Mouse (Mus musculus): ENCODE data around the gene Rassf5. TPM values are rescaled to one million over a fixed set of nuclear protein-coding genes. Genes with fewer than 3 reads are reported as not detected.

Gene Rassf5
- polyA plus RNA-seq, 1 experiment from 2014 or later: 4.0 TPM

DNA sequence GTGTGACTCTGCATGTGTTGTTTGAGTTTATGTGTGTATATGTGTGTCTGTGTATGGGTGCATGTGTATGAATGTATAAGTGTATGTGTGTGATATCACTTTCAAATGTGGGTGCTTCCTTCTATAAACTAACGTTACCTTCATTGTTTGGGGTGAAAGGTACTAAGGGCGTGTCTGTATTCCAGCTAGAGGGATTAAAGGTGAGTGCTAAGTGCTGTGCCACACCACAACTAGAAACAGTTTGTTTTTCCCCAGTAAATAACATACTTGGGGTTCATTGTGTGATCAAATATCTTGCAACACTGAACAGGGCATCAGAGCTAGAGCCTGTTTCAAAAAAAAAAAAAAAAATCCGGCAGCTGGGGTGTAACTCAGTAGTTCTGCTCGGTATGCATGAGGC lies 36.7 kb upstream of the Rassf5 start:
- Histone ChIP-seq H3K9me3 (replicated peaks; ENCODE audit: control insufficient read depth, low read length, poor library complexity, severe bottlenecking) (no peaks in the 10 kb centered on the region), H3K4me3 (ENCODE audit: low read depth, low read length) (no peak overlapping the region), H3K27ac (ENCODE audit: low read length) (no peak overlapping the region), H3K4me1 (ENCODE audit: control insufficient read depth, insufficient read depth, low read length) (no peaks in the 10 kb centered on the region), H3K36me3 (ENCODE audit: control insufficient read depth, insufficient read depth, low read length) (no peaks in the 10 kb centered on the region), H3K9ac (ENCODE audit: low read depth, low read length) (no peak overlapping the region), H3K27me3 (ENCODE audit: control insufficient read depth, insufficient read depth, low read depth, low read length) (no peaks in the 10 kb centered on the region), H3K4me2 (ENCODE audit: low read length) (no peak overlapping the region)
- WGBS: 54% methylated on average over 4 of the region's 4 CpGs
- no peak for ATAC-seq

DNA sequence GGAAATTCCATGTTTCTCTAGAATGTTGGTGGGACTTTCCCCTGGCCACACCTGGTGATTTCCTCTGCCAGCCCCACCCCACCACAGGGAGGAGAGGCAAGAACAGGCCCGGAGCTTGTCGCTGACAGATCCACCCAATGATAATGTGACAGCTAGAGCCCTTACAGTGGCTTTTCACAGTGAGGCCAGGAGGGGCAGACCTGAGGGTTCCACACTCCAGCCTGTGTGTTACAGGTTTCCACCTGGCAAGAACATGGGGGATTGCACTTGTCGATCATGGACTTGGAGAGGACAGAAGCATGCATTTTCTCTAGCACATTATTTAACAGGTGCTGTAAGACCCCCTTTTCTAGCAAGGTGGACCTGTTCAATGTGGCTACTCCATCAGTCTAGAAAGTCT lies 35.2 kb upstream of the Rassf5 start:
- Histone ChIP-seq H3K36me3 (ENCODE audit: control insufficient read depth, insufficient read depth, low read length) (no peaks in the 10 kb centered on the region), H3K27me3 (ENCODE audit: control insufficient read depth, insufficient read depth, low read depth, low read length) (no peaks in the 10 kb centered on the region), H3K4me2 (ENCODE audit: low read length) (no peak overlapping the region), H3K4me1 (ENCODE audit: control insufficient read depth, insufficient read depth, low read length) (no peaks in the 10 kb centered on the region), H3K9me3 (replicated peaks; ENCODE audit: control insufficient read depth, low read length, poor library complexity, severe bottlenecking) (no peaks in the 10 kb centered on the region), H3K9ac (ENCODE audit: low read depth, low read length) (no peak overlapping the region), H3K4me3 (ENCODE audit: low read depth, low read length) (no peak overlapping the region), H3K27ac (ENCODE audit: low read length) (no peak overlapping the region)
- WGBS: 71% methylated on average over 3 of the region's 3 CpGs
- ATAC-seq: no peak

DNA sequence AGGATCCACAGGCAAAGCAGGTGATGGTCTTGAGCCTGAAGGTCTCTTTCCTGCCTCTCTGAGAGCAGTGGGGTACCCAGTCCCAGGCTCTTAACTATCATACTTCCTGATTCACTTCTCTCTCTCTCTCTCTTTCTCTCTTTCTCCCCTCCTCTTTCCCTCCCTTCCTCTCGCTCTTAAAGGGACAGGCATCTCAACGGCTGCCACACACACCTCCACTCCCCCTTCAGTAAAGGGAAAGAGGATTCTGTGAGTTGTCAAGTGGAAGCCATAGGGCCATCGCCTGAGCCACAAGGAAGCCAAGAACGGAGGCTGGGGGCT lies 34.4 kb upstream of the Rassf5 start, which contains the start of gene Ikbke:
TSS of gene Ikbke (minus strand) at position 151 of the 321 bp plus-strand sequence.
- WGBS: 52% methylated on average over 4 of the region's 4 CpGs
- H3K9ac ChIP-seq (ENCODE audit: low read depth, low read length): no peak within 1 kb of the TSS
- no peaks in the 10 kb centered on the region for H3K36me3 ChIP-seq (ENCODE audit: control insufficient read depth, insufficient read depth, low read length)
- ATAC-seq: no peak
- no peaks in the 10 kb centered on the region for H3K4me1 ChIP-seq (ENCODE audit: control insufficient read depth, insufficient read depth, low read length)
- no peak within 1 kb of the TSS for H3K4me3 ChIP-seq (ENCODE audit: low read depth, low read length)
- H3K27me3 ChIP-seq (ENCODE audit: control insufficient read depth, insufficient read depth, low read depth, low read length): no peaks in the 10 kb centered on the region
- no peaks in the 10 kb centered on the region for H3K9me3 ChIP-seq (replicated peaks; ENCODE audit: control insufficient read depth, low read length, poor library complexity, severe bottlenecking)
- H3K4me2 ChIP-seq (ENCODE audit: low read length): no peak within 1 kb of the TSS
- H3K27ac ChIP-seq (ENCODE audit: low read length): no peak within 1 kb of the TSS

DNA sequence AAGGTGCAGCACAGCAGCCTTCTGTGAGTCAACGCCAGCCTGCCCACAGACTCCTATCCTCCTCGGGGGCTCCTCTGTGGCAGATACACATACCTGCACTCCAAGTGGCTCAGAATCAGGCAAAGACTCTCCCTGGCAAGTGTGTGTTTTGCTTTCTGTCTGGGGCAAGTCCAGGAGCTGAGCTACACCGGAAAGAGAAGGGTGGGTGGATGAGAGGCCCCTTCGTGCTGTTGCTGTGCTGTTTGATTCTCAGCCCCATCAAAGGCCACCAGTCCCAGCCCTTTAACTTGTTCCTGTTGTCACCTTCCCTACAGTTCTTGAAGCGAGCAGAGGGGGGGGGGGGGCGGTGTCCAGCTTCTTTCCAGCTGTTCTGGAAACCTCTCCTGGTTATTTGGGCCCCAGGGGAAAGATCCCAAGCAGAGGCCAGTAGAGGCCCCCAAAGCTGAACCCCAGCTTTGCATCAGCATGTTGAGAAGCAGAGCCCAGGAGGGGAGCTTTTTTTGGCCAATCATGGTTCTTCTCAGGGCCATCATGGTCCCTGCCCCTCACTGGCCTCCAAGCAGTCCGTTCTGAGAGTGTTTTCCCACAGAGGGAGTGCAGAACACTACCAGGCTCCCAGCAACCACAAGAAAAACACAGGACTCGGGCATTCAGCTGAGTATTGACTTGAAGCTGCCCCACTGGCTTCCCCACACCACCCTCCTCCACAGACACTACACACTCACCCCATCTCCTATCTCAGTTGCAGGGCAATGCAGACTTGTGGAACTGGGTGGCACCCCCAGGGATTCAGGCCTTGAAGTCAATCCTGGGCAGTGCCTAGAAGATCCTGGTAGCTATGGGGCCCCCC lies 33.8 kb upstream of the Rassf5 start:
- no peak overlapping the region for H3K4me2 ChIP-seq (ENCODE audit: low read length)
- no peak overlapping the region for H3K4me3 ChIP-seq (ENCODE audit: low read depth, low read length)

DNA sequence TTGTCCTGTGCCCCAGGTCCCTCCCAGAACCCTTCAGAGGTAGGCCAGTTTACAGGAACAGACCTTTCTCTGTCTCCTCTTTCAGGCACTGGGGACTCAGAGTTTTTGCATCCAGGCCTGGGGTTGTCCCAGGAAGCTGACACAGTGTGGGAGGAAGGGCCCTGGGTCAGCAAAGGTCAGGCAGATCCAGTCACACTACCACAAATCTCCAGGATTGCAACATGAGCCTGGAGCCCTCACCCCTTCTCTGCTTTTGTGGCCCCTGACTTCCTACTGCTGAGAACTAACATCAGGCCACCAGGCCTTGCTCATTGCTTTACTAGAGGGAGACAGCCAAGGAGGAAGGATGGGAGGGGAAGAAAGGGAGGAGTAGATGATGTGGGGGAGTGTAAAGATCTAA lies 31.8 kb upstream of the Rassf5 start:
- Histone ChIP-seq H3K36me3 (ENCODE audit: control insufficient read depth, insufficient read depth, low read length) (no peaks in the 10 kb centered on the region), H3K27me3 (ENCODE audit: control insufficient read depth, insufficient read depth, low read depth, low read length) (no peaks in the 10 kb centered on the region), H3K4me2 (ENCODE audit: low read length) (no peak overlapping the region), H3K4me1 (ENCODE audit: control insufficient read depth, insufficient read depth, low read length) (no peaks in the 10 kb centered on the region), H3K9ac (ENCODE audit: low read depth, low read length) (no peak overlapping the region), H3K27ac (ENCODE audit: low read length) (no peak overlapping the region), H3K4me3 (ENCODE audit: low read depth, low read length) (no peak overlapping the region), H3K9me3 (replicated peaks; ENCODE audit: control insufficient read depth, low read length, poor library complexity, severe bottlenecking) (no peaks in the 10 kb centered on the region)
- no peak for ATAC-seq

More for the DNA sequence above, 33.8 kb upstream of the Rassf5 start:
- ATAC-seq: no peak
- Histone ChIP-seq H3K27me3 (ENCODE audit: control insufficient read depth, insufficient read depth, low read depth, low read length) (no peaks in the 10 kb centered on the region), H3K4me1 (ENCODE audit: control insufficient read depth, insufficient read depth, low read length) (no peaks in the 10 kb centered on the region), H3K9ac (ENCODE audit: low read depth, low read length) (no peak overlapping the region), H3K36me3 (ENCODE audit: control insufficient read depth, insufficient read depth, low read length) (no peaks in the 10 kb centered on the region), H3K9me3 (replicated peaks; ENCODE audit: control insufficient read depth, low read length, poor library complexity, severe bottlenecking) (no peaks in the 10 kb centered on the region), H3K27ac (ENCODE audit: low read length) (no peak overlapping the region)
- 59% methylated on average over 7 of the region's 8 CpGs for WGBS

DNA sequence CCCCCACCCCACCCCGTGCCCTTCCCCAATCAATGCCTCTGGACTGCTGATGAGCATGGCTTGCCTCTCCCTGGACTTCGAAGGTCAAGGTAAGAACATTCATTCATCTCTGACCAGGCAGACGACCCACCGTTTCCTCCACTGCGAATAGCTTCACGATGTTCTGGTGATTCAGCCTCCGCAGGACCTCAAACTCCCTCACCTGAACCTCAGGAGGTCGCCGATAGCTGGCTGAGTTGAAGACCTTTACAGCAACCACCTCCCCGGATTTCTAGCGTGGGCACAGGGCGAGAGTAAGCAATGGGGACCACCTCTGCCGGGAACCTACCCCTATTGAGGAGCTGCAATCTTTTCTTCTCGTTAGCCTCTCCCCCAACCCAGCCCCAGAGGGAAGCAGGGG lies 30.5 kb upstream of the Rassf5 start:
- H3K4me1 ChIP-seq (ENCODE audit: control insufficient read depth, insufficient read depth, low read length): no peaks in the 10 kb centered on the region
- no peaks in the 10 kb centered on the region for H3K36me3 ChIP-seq (ENCODE audit: control insufficient read depth, insufficient read depth, low read length)
- no peak overlapping the region for H3K4me3 ChIP-seq (ENCODE audit: low read depth, low read length)
- H3K27ac ChIP-seq (ENCODE audit: low read length): no peak overlapping the region
- ATAC-seq: no peak
- WGBS: 78% methylated on average over 14 of the region's 14 CpGs
- no peak overlapping the region for H3K4me2 ChIP-seq (ENCODE audit: low read length)
- no peaks in the 10 kb centered on the region for H3K9me3 ChIP-seq (replicated peaks; ENCODE audit: control insufficient read depth, low read length, poor library complexity, severe bottlenecking)
- no peaks in the 10 kb centered on the region for H3K27me3 ChIP-seq (ENCODE audit: control insufficient read depth, insufficient read depth, low read depth, low read length)
- no peak overlapping the region for H3K9ac ChIP-seq (ENCODE audit: low read depth, low read length)

DNA sequence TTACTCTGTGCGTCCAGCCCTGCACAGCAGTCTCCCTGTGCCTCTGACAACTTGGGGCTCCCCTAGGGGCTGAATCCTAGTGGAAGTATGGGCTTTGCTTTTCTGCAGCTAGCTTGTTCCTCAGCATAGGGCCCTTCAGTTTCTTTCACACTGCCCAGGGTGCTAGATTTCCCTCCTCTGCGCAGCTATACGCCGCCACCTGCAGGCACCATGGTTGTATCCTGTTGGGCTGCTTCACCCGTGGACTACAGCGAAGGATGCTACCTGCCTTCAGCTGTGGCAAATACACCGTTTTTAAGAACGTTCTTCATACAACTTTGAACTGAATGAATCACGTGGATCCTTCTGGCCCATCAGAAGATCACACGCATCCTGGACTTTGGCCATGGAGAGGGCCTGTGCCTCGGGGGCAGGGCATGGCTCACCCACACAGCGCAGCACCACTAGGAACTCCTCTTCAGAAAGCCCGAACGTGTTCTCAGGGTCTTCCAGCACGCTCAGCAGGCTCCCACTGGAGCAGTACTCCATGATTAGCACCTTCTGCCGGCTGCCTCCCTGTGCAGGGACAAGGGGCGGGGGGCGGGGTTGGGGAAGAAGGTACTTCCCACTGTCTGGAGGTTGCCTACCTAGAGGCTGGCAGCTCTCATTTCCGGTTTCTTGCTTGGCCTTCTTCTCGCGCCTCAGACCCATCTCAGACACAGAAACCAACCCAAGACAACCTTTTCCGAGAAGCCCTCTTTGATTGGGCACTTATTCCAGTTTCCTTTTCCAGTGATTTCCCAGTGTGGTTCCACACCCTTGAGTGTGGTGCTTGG lies 29.9 kb upstream of the Rassf5 start:
- ATAC-seq: no peak
- no peaks in the 10 kb centered on the region for H3K36me3 ChIP-seq (ENCODE audit: control insufficient read depth, insufficient read depth, low read length)
- no peak overlapping the region for H3K4me2 ChIP-seq (ENCODE audit: low read length)
- no peaks in the 10 kb centered on the region for H3K4me1 ChIP-seq (ENCODE audit: control insufficient read depth, insufficient read depth, low read length)
- H3K27me3 ChIP-seq (ENCODE audit: control insufficient read depth, insufficient read depth, low read depth, low read length): no peaks in the 10 kb centered on the region
- H3K4me3 ChIP-seq (ENCODE audit: low read depth, low read length): no peak overlapping the region
- no peak overlapping the region for H3K9ac ChIP-seq (ENCODE audit: low read depth, low read length)
- 54% methylated on average over 22 of the region's 22 CpGs for WGBS
- H3K9me3 ChIP-seq (replicated peaks; ENCODE audit: control insufficient read depth, low read length, poor library complexity, severe bottlenecking): no peaks in the 10 kb centered on the region
- H3K27ac ChIP-seq (ENCODE audit: low read length): no peak overlapping the region

DNA sequence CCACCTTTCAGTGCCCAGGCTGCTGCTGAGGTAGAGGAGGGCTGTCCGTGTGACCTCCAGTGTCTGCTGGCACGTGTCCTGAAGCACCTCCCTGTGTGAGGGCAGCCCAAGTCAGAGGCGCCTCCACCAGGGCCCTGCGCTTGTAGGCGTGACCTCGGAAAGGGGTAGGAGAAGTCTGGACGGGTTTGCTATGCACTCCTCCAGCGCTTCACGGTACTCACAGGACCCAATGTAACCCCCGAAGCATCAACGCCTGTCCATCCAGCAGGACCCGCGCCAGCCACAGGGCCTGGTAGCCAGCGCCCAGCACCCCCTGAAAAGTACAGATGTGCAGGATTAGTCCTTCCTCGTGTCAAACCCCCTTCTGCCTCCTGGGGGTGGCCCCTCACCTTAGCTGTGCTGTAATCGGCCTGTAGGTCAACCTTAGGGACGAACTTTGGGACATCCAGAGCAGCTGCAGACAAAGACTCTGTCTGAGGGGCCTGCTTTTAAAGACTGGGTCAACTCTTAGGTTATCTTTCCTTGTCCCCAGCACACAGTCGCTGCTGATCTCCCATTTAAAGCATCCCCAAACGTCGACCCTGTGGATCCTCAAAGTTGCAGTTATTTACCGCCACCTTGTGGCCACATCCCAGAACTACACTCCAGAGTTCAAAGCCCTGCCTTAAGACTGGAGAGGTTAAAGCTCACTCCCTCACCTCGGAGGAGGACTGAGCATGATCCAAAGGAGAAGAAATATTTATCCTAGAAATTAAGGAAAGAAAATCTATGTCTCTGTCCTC lies 24.9 kb upstream of the Rassf5 start:
- H3K4me1 ChIP-seq (ENCODE audit: control insufficient read depth, insufficient read depth, low read length): no peaks in the 10 kb centered on the region
- 25% methylated on average over 22 of the region's 22 CpGs for WGBS

More for the DNA sequence above, 24.9 kb upstream of the Rassf5 start:
- Histone ChIP-seq H3K9ac (ENCODE audit: low read depth, low read length) (peak overlapping the region; percentile 21; the same call in 1 of the 2 replicates), H3K36me3 (ENCODE audit: control insufficient read depth, insufficient read depth, low read length) (no peaks in the 10 kb centered on the region), H3K9me3 (replicated peaks; ENCODE audit: control insufficient read depth, low read length, poor library complexity, severe bottlenecking) (no peaks in the 10 kb centered on the region), H3K4me3 (ENCODE audit: low read depth, low read length) (no peak overlapping the region), H3K4me2 (ENCODE audit: low read length) (0 out of 2 replicates have a peak overlapping the region, but pooled peaks have one; percentile 10), H3K27ac (ENCODE audit: low read length) (no peak overlapping the region), H3K27me3 (ENCODE audit: control insufficient read depth, insufficient read depth, low read depth, low read length) (no peaks in the 10 kb centered on the region)
- ATAC-seq: peak; percentile 61; the same call in 1 of the 2 replicates
